Mouse (Mus musculus): Measurements from ENCODE around the gene Tdrd9. TPM values are rescaled to one million over a fixed set of nuclear protein-coding genes. Genes with fewer than 3 reads are reported as not detected.
"Not testable (repeated sequence)": the region's sequence is repeated elsewhere in the genome, so short reads cannot be mapped to it uniquely, and the experiment has no call there.

Tdrd9 gene
- polyA plus RNA-seq, 1 experiment from 2014 or later, result 0.37 TPM

DNA sequence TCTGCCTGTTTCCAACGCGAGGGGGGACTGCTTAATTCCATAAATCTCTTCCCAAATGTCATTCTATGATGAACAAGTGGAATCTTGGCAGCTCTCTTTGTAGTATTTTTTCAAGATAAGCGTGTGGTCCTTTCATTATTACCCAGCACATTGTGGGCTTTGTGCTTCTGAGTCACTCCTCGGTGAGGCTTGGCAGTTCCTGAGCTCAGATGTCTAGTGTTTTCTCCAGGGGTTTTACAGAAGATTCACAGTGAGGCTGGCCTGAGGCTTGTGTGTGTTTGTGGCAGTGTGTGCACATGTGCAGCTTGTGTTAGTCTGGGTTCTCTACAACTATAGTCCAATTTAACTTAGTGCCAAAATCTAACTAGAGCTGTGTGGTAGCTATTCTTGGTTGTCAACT lies 56.0 kb downstream of the Tdrd9 start:
- no peaks in the 10 kb centered on the region for H3K9me3 ChIP-seq (ENCODE audit: control insufficient read depth, low read length)
- H3K4me3 ChIP-seq (ENCODE audit: low read depth, low read length), result no peak overlapping the region
- H3K27me3 ChIP-seq (ENCODE audit: control insufficient read depth, insufficient read depth, low read length), result no peaks in the 10 kb centered on the region
- DNase-seq (ENCODE audit: low spot score) (no peak), ATAC-seq (ENCODE audit: low FRiP score) (no peak)
- H3K9ac ChIP-seq (ENCODE audit: low read depth, low read length), result no peak overlapping the region
- H3K4me1 ChIP-seq (replicated peaks; ENCODE audit: control insufficient read depth, insufficient read depth, low read length), result no peaks in the 10 kb centered on the region
- WGBS, result 84% methylated on average over 4 of the region's 4 CpGs
- no peak overlapping the region for H3K27ac ChIP-seq (ENCODE audit: low read depth, low read length)
- no peaks in the 10 kb centered on the region for H3K36me3 ChIP-seq (ENCODE audit: control insufficient read depth, insufficient read depth, low read length)
- H3K4me2 ChIP-seq (replicated peaks; ENCODE audit: low read depth, low read length), result no peak overlapping the region

GRCm38 (mm10) chr12:112033409-112033975 lies 62.1 kb downstream of the Tdrd9 start:
- H3K27me3 ChIP-seq (ENCODE audit: control insufficient read depth, insufficient read depth, low read length), result no peaks in the 10 kb centered on the region
- no peaks in the 10 kb centered on the region for H3K9me3 ChIP-seq (ENCODE audit: control insufficient read depth, low read length)
- H3K4me3 ChIP-seq (ENCODE audit: low read depth, low read length), result no peak overlapping the region
- no peak overlapping the region for H3K27ac ChIP-seq (ENCODE audit: low read depth, low read length)
- no peak for ATAC-seq (ENCODE audit: low FRiP score)
- no peak overlapping the region for H3K4me2 ChIP-seq (replicated peaks; ENCODE audit: low read depth, low read length)
- no peaks in the 10 kb centered on the region for H3K4me1 ChIP-seq (replicated peaks; ENCODE audit: control insufficient read depth, insufficient read depth, low read length)
- WGBS, result 76% methylated on average over 10 of the region's 10 CpGs
- no peaks in the 10 kb centered on the region for H3K36me3 ChIP-seq (ENCODE audit: control insufficient read depth, insufficient read depth, low read length)
- DNase-seq (ENCODE audit: low spot score), result no peak
- H3K9ac ChIP-seq (ENCODE audit: low read depth, low read length), result no peak overlapping the region

DNA sequence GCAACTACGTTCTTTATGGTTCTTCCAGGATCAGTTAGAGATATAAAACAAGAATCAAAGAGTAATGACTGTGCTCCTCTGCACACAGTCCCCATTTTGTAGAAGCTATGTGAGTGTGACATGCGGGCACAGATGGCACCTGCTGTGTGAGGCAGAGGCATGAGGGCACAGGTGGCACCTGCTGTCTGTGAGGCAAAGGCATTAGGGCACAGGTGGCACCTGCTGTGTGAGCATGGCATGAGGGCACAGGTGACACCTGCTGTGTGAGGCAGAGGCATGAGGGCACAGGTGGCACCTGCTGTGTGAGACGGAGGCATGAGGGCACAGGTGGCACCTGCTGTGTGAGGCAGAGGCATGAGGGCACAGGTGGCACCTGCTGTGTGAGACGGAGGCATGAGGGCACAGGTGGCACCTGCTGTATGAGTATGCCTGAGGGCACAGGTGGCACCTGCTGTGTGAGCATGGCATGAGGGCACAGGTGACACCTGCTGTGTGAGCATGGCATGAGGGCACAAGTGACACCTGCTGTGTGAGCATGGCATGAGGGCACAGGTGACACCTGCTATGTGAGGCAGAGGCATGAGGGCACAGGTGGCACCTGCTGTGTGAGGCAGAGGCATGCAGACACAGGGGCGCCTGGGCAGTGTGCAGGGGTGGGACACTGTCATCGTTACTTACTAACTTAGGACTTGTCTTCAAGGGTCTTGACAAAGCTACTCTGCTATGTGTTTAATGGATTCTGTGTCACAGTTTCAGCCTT lies 64.2 kb downstream of the Tdrd9 start:
- not testable (repeated sequence) for H3K4me2 ChIP-seq (replicated peaks; ENCODE audit: low read depth, low read length); DNase-seq (ENCODE audit: low spot score); H3K4me1 ChIP-seq (replicated peaks; ENCODE audit: control insufficient read depth, insufficient read depth, low read length); H3K27me3 ChIP-seq (ENCODE audit: control insufficient read depth, insufficient read depth, low read length); H3K9me3 ChIP-seq (ENCODE audit: control insufficient read depth, low read length); H3K36me3 ChIP-seq (ENCODE audit: control insufficient read depth, insufficient read depth, low read length); H3K4me3 ChIP-seq (ENCODE audit: low read depth, low read length); H3K9ac ChIP-seq (ENCODE audit: low read depth, low read length); H3K27ac ChIP-seq (ENCODE audit: low read depth, low read length); ATAC-seq (ENCODE audit: low FRiP score)
- 85% methylated on average over 6 of the region's 6 CpGs for WGBS

DNA sequence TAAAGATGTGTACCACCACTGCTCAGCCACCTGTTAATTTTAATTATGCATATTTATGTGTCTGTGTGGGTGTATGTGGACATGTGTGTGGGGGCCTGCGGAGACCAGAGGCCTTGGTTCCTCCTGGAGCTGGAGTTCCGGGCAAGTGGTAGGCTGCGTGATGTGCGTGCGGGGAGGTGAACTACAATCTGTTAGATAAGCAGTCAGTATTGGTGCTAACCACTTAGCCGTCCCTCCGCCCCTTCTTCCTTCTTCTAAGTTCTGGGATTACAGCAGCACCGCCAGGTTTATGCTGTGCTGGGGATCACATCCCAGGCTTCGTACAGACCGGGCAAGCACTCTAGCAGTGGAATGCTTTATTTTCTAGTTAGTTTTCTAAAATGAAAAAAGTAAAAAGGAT lies 67.1 kb downstream of the Tdrd9 start:
- WGBS, result 94% methylated on average over 10 of the region's 10 CpGs
- H3K4me3 ChIP-seq (ENCODE audit: low read depth, low read length), result no peak overlapping the region
- H3K9ac ChIP-seq (ENCODE audit: low read depth, low read length), result no peak overlapping the region

GRCm38 (mm10) chr12:112039169-112039568 lies 67.8 kb downstream of the Tdrd9 start:
- Histone ChIP-seq H3K27ac (ENCODE audit: low read depth, low read length) (no peak overlapping the region), H3K36me3 (ENCODE audit: control insufficient read depth, insufficient read depth, low read length) (no peaks in the 10 kb centered on the region), H3K9me3 (ENCODE audit: control insufficient read depth, low read length) (no peaks in the 10 kb centered on the region), H3K4me2 (replicated peaks; ENCODE audit: low read depth, low read length) (no peak overlapping the region), H3K4me1 (replicated peaks; ENCODE audit: control insufficient read depth, insufficient read depth, low read length) (no peaks in the 10 kb centered on the region), H3K9ac (ENCODE audit: low read depth, low read length) (no peak overlapping the region), H3K27me3 (ENCODE audit: control insufficient read depth, insufficient read depth, low read length) (no peaks in the 10 kb centered on the region), H3K4me3 (ENCODE audit: low read depth, low read length) (no peak overlapping the region)
- WGBS, result 92% methylated on average over 10 of the region's 10 CpGs
- no peak for ATAC-seq (ENCODE audit: low FRiP score)
- no peak for DNase-seq (ENCODE audit: low spot score)

More for the DNA sequence above, 67.1 kb downstream of the Tdrd9 start:
- Histone ChIP-seq H3K9me3 (ENCODE audit: control insufficient read depth, low read length) (no peaks in the 10 kb centered on the region), H3K27ac (ENCODE audit: low read depth, low read length) (no peak overlapping the region), H3K27me3 (ENCODE audit: control insufficient read depth, insufficient read depth, low read length) (no peaks in the 10 kb centered on the region), H3K36me3 (ENCODE audit: control insufficient read depth, insufficient read depth, low read length) (no peaks in the 10 kb centered on the region), H3K4me1 (replicated peaks; ENCODE audit: control insufficient read depth, insufficient read depth, low read length) (no peaks in the 10 kb centered on the region), H3K4me2 (replicated peaks; ENCODE audit: low read depth, low read length) (no peak overlapping the region)
- ATAC-seq (ENCODE audit: low FRiP score), result no peak
- DNase-seq (ENCODE audit: low spot score), result no peak

DNA sequence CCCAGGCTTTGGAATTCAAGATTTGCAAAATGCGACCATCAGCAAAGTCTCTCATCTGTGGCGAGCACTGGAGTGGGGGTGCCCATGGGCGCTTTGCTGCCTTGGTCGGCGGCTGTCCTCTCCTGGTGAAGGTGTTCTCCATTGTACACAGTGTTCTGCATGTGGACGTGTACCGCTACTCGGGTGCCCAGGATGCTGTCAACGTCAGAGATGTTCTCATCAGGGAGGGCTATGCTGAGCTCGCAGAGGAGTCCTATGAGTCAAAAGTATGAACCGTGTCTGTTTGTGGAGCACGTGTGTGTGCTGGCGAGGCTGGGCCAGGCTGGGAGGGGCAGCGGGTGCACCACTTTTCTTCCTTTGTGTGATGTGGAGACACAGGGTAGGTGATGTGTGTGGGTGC lies 71.3 kb downstream of the Tdrd9 start:
- 90% methylated on average over 14 of the region's 14 CpGs for WGBS
- H3K9me3 ChIP-seq (ENCODE audit: control insufficient read depth, low read length), result no peaks in the 10 kb centered on the region
- H3K4me1 ChIP-seq (replicated peaks; ENCODE audit: control insufficient read depth, insufficient read depth, low read length), result no peaks in the 10 kb centered on the region
- no peaks in the 10 kb centered on the region for H3K36me3 ChIP-seq (ENCODE audit: control insufficient read depth, insufficient read depth, low read length)
- no peak for DNase-seq (ENCODE audit: low spot score)
- no peak overlapping the region for H3K4me3 ChIP-seq (ENCODE audit: low read depth, low read length)
- H3K9ac ChIP-seq (ENCODE audit: low read depth, low read length), result no peak overlapping the region
- no peak for ATAC-seq (ENCODE audit: low FRiP score)
- no peak overlapping the region for H3K27ac ChIP-seq (ENCODE audit: low read depth, low read length)
- no peaks in the 10 kb centered on the region for H3K27me3 ChIP-seq (ENCODE audit: control insufficient read depth, insufficient read depth, low read length)
- no peak overlapping the region for H3K4me2 ChIP-seq (replicated peaks; ENCODE audit: low read depth, low read length)

DNA sequence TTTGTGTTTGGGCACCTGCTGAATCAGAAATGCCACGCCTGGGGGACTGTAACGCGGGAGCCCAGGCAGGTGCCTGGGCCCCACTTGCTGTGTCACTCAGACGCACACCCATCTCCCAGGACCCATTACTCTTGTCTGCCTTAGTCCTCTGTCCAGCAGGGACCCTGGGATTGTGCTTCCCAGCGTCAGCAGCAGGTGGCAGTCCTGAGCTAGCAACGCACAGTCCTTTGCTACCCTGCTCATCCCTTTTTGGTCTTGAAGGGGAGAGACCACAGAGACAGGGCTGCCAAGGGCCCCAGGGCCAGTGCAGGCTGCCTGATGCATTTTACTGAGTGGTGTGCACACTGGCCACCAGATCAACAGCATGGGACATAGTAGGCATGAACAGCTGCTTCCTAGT lies 106.3 kb downstream of the Tdrd9 start:
- Histone ChIP-seq H3K27ac (ENCODE audit: low read depth, low read length) (no peak overlapping the region), H3K4me3 (ENCODE audit: low read depth, low read length) (no peak overlapping the region), H3K36me3 (ENCODE audit: control insufficient read depth, insufficient read depth, low read length) (no peaks in the 10 kb centered on the region), H3K9me3 (ENCODE audit: control insufficient read depth, low read length) (no peaks in the 10 kb centered on the region), H3K4me1 (replicated peaks; ENCODE audit: control insufficient read depth, insufficient read depth, low read length) (no peaks in the 10 kb centered on the region), H3K27me3 (ENCODE audit: control insufficient read depth, insufficient read depth, low read length) (no peaks in the 10 kb centered on the region), H3K9ac (ENCODE audit: low read depth, low read length) (no peak overlapping the region), H3K4me2 (replicated peaks; ENCODE audit: low read depth, low read length) (no peak overlapping the region)
- ATAC-seq (ENCODE audit: low FRiP score) (peak; percentile 75), DNase-seq (ENCODE audit: low spot score) (peak; percentile 89)
- 6% methylated on average over 6 of the region's 6 CpGs for WGBS

DNA sequence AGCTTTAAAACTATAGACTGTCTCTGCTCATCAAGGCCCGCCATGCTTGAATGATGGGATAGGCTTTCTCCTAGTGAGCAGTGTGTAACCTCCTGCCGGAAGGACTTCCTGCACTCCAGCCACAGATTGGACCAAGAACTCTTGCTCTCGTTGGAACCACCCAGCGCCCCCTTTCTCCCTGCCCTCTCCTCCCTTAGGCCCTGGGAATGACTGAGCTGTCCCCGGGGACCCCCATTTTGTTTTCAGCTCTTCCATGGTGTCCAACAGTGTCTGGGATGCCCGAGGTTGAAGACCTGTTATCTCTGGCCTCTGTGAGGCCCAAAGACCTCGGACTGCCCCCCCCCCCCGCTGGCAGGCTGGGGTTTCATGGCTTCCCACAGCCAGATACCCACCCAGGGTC lies 108.6 kb downstream of the Tdrd9 start:
- no peak overlapping the region for H3K4me2 ChIP-seq (replicated peaks; ENCODE audit: low read depth, low read length)
- ATAC-seq (ENCODE audit: low FRiP score) (no peak), DNase-seq (ENCODE audit: low spot score) (no peak)
- no peak overlapping the region for H3K27ac ChIP-seq (ENCODE audit: low read depth, low read length)
- no peaks in the 10 kb centered on the region for H3K9me3 ChIP-seq (ENCODE audit: control insufficient read depth, low read length)
- no peaks in the 10 kb centered on the region for H3K27me3 ChIP-seq (ENCODE audit: control insufficient read depth, insufficient read depth, low read length)
- H3K4me3 ChIP-seq (ENCODE audit: low read depth, low read length), result no peak overlapping the region
- no peaks in the 10 kb centered on the region for H3K4me1 ChIP-seq (replicated peaks; ENCODE audit: control insufficient read depth, insufficient read depth, low read length)
- H3K36me3 ChIP-seq (ENCODE audit: control insufficient read depth, insufficient read depth, low read length), result no peaks in the 10 kb centered on the region
- 77% methylated on average over 8 of the region's 8 CpGs for WGBS
- H3K9ac ChIP-seq (ENCODE audit: low read depth, low read length), result no peak overlapping the region

GRCm38 (mm10) chr12:112080911-112081310 lies 109.6 kb downstream of the Tdrd9 start:
- no peaks in the 10 kb centered on the region for H3K36me3 ChIP-seq (ENCODE audit: control insufficient read depth, insufficient read depth, low read length)
- no peak overlapping the region for H3K4me2 ChIP-seq (replicated peaks; ENCODE audit: low read depth, low read length)
- no peaks in the 10 kb centered on the region for H3K4me1 ChIP-seq (replicated peaks; ENCODE audit: control insufficient read depth, insufficient read depth, low read length)
- no peak overlapping the region for H3K27ac ChIP-seq (ENCODE audit: low read depth, low read length)
- no peak overlapping the region for H3K4me3 ChIP-seq (ENCODE audit: low read depth, low read length)
- ATAC-seq (ENCODE audit: low FRiP score) (no peak), DNase-seq (ENCODE audit: low spot score) (no peak)
- H3K27me3 ChIP-seq (ENCODE audit: control insufficient read depth, insufficient read depth, low read length), result no peaks in the 10 kb centered on the region
- no peak overlapping the region for H3K9ac ChIP-seq (ENCODE audit: low read depth, low read length)
- H3K9me3 ChIP-seq (ENCODE audit: control insufficient read depth, low read length), result no peaks in the 10 kb centered on the region
- 94% methylated on average over 4 of the region's 4 CpGs for WGBS
